Mouse (Mus musculus): ENCODE measurements at regions not wholly inside any gene's neighbourhood (a gene's known extent, or its start where the extent isn't known, plus 50 kb on each side); places are given as distances from the start of the nearest gene placed in this dataset.

GRCm38 (mm10) chr3:56427201-56427600 lies 243.7 kb upstream of the Nbea start:
- TF ChIP-seq CTCF (IDR thresholded peaks at IDR 0.05; ENCODE audit: low read depth) (no peak), EP300 (IDR thresholded peaks at IDR 0.05; ENCODE audit: low read depth) (no peak)

All from heart, postnatal 0 days (tissue).